Mouse (Mus musculus) cerebellum, adult 8-10 months (tissue): ENCODE data around the gene Iffo1.
"Not testable (repeated sequence)": the region's sequence is repeated elsewhere in the genome, so short reads cannot be mapped to it uniquely, and the experiment has no call there.

Experiments used
- DNase-seq: peaks from one replicate; pipeline ENCODE4 v3.0.0; 2022

The Iffo1 gene

DNA sequence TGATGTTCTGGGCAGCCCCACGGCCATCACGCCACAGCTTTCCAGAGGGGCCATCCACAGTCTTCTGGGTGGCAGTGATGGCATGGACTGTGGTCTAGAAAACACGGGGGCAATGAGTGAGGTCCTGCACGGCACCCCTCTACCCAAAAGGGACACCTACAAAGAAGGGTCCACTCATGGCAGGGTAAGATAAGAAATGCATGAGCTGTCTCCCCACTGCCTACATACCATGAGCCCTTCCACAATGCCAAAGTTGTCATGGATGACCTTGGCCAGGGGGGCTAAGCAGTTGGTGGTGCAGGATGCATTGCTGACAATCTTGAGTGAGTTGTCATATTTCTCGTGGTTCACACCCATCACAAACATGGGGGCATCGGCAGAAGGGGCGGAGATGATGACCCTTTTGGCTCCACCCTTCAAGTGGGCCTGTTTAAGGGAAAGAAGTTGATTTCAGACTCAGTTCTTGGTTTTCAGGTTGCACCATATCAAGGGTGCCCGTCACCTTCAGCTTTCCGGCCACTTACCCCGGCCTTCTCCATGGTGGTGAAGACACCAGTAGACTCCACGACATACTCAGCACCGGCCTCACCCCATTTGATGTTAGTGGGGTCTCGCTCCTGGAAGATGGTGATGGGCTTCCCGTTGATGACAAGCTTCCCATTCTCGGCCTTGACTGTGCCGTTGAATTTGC lies 17.7 kb downstream of the Iffo1 start:
- DNase-seq: not testable (repeated sequence)

DNA sequence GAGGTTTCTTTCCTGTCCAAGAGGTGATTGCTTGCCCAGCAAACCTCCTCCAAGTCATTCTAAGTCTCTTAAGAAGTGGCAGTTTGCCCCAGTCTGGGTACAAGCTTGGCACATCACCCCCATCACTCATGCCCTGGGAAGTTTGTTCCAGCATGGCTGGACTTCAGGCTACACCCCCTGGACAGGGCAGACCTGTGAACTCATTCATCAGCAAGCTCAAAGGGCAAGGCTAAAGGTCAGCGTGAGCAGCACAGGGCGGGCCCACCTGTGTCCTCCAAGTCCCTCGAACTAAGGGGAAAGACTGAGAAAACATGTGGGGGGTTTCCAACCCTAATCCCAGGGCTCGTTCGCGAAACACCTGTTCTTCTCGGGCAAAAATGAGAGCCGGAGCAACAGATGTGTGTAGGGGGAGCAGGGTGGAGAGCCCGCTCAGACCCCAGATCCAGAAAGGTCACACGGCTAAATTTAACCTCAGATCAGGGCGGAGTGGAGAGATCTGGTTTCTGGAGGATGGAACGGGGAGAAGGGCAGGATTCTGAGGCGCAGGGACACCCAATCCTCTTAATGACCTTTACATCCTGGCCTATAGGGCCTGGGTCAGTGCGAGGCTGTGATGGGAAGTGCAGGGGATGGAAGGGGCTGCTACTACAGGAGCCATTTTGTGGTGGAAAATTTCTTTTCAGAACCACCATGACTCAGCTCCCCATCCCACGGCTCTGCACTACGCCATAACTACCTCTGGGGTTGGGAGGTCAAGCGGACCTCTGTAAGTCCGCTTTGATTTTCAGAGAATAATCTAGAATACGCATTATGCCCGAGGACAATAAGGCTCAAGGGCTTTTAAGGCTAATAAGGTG lies 19.0 kb downstream of the Iffo1 start:
- no peak for DNase-seq

DNA sequence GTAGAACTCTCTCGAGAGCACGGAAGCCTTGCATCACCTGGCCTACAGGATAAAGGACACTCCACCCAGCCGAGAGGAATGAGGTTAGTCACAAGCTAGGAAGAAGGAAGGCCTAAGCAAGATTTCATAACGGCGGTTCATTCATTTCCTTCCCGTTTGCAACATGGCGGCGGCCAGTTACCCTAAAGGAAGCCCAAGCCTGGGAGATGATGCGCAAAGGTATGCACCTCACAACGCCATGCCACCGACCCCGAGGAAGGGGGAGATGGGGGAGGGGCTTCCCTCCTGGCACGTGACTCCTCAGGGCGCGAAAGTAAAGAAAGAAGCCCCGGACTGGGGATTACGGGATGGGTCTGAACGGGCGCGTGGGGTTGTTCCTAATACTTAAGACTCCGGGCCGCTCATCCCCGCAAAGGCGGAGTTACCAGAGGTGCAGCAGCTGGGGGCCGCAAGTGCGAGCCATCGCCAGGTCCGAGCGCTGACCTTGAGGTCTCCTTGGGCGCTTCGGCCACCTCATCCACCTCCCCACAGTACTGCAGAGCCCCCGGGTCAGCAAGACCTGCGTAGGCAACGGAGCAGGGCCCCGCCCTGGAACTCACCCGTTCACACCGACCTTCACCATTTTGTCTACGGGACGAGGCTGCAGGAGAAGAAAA lies 19.8 kb downstream of the Iffo1 start:
- DNase-seq: peak; percentile 67

DNA sequence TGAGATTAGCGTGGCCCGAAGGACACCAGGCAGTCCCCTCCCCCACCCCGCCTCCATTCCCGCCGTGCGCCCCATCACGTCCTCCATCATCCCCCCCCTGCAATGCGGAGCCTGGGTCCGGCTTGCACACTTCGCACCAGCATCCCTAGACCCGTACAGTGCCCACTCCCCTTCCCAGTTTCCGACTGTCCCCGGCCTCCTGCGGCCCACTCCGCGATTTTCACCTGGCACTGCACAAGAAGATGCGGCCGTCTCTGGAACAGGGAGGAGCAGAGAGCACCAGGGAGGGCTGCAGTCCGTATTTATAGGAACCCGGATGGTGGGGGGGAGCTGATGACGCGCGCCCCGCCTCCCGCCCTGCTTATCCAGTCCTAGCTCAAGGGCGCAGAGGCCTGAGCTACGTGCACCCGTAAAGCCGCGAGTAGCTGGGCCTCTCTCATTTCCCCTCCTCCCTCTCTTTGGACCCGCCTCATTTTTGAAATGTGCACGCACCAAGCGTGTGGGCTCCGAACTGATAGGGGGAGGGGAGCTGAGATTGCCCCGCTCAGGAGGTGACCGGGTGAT lies 20.4 kb downstream of the Iffo1 start:
- DNase-seq: peak; percentile 98

DNA sequence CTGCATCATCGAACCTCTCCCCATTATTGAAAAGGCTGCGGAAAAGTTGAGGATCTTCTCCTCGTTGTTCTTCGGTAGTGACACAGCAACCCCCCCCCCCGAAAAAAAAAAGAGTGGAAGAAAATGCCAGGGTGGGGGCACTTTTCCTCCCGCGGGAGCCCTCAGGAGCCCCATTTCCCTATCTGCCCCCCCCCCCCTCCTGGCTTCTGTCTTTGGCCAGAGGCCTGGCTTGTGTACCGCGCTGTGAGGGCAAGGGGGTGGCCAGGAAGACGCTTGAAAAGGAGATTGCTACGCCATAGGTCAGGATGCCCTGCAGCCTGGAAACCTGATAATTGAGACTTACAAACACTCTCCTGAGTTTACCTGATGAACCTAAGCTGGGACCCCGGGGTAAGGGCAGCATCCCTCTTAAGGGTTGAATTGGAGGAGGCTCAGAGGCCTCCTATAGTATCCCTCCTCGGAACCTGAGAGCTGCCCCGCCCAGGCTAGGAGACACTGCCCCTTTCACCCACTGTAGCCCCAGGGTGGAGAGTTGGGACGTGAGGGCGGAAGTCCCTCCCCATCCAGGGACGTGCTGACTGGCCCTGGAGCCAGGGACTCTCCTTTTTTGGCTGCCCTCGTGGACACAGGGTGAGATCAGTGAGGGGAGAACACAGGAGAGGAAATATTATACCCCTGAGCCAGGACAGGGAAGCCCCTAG lies 21.2 kb downstream of the Iffo1 start, which contains the start of gene Gapdh:
TSS of gene Gapdh (minus strand) at position 417 of the 701 bp plus-strand sequence.
- peak; percentile 83 for DNase-seq

DNA sequence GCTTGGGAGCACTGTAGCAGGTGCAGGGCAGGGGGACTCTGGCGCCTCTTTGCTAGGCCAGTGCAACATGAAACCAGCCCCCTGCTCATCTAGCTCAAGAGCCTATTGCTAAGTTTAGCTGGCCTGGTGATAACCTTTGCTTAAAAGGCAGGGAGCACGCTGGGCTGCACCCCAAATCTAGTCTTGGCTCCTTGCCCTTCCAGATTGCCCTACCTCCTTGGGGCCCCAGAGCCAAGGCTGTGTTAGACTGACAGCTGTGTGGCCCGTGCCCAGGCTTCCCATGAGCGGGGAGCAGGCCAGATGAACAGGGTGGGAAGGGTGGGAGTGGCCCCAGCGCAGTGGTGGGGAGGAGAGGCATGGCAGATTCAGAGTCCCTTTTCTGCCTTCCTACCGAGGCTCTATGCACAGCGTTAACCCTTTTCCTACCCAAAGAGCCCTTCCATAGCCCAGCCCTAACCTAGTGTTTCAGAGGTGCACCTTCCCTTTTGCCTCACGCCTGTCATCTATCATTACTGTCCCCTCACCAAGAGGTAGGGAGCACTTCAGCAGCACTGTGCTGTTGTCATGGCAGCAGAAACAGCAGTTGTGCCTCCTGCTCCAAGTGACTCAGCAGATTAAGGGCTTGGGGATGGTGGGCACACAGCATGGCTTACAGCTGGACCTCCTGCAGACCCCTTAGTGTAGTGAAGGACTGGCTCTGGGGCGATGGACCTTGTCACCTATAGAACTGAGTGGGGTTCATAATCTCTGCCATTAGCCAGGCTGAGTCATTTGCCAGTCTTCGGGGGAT lies 22.0 kb downstream of the Iffo1 start:
- DNase-seq: no peak

DNA sequence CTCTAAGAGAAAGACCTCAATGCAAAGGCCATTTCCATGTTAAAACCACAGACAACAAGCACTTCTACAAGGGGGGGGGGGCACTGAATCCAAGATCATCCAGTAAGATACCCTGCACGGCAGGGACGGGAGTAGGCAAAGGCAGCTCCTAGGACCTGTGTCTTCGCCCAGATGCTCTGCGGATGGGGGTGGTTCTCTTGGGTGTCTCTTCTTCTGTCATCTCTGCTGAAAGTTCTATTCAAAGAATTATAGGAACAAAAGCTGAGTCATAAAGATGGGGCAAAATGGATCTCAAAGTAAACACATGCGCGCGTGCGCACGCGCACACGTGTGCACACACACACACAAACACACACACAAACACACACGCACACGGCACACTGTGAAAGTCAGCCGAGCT lies 23.0 kb downstream of the Iffo1 start:
- no peak for DNase-seq

DNA sequence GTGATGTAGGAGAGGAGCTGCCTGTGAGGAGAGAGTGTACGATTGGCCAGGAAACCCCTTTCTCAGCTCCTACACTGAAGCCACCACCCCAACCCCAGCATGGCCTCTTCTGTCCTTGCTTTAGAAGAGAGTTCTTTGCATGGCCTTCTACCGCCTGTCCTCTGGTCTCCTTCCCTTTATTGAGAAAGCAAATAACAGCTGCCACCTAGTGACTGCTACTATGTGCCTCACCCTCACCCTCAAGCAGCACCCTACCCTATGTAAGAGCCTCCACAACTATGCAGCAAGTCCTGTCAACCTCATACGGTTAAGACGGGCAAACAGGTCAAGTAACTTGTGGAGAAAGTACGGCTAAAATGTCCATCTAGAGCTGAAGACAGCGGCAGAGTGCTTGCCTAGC lies 25.2 kb downstream of the Iffo1 start:
- DNase-seq: no peak

DNA sequence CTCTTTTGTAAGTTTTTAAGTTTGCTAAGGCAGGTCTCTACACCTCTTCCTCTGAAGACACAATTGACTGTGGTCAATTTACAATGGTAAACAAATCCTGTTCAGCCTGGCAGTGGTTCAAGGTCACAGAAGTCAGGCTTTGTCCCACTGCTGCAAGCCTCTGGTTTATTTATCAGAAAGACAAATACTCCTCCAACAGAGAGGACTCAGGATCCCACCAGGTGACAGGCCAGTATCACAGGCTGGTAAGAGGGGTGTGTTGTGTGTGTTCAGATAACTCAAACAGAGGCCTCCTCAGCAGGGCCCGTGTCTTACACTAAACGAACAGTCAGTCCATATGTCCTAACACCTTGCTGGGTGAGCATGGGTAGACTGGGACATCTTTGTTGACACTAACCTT lies 27.4 kb downstream of the Iffo1 start:
- no peak for DNase-seq

DNA sequence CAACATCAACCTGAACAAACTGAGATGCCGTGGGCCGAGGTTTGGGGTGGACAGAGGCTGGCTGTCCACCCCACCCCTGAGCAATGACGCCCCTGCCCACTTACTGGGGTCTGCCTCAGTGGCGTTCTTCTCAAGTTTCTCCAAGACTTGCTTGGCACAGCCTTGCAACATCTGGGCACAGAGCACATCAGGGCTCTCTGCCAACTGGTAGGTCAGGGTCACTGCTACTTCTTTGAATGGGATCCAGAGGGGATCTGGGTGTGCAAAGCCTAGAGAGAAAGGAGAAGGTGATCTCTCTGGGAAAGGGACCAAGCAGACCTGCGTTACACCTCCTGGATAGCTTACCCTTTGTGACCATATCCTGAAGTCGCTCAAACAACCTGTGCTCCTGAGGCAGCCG lies 28.2 kb downstream of the Iffo1 start:
- DNase-seq: no peak

DNA sequence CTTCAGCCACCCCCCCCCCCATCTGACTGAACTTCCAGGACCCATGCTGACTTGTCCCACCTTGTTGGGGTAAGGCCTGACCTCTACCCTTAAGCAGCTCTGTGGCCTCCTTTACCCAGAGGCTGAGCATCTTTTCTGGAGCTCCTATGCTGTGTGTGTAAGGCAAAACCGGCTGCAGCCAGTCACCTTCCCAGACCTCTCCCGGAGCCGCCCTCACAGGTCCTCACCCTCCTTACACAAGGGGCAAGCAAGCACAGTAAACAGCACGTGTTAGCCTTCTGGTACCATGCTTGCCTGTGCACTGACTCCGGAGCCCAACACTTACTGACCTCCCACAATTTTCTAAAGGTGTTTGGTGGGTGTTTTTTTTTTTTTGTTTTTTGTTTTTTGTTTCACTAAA lies 30.4 kb downstream of the Iffo1 start:
- no peak for DNase-seq

DNA sequence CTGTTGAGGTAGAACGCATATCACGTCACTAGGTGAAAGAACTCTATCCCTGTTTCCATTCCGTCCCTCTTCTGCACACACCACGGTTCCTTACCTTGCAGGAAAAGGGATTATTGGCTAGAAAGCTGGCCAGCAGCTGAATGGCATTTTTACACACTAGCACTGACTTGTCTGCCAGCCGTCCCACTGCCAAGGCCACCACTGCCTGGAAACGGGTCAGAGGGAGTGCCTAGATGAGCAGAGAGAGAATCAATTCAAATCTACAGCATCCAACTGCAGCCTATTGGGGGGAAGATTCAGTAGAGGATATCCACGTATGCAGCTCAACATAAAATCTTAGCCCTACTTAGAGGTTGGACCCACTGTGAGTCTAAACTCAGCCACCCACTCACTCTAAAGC lies 34.6 kb downstream of the Iffo1 start:
- DNase-seq: no peak

DNA sequence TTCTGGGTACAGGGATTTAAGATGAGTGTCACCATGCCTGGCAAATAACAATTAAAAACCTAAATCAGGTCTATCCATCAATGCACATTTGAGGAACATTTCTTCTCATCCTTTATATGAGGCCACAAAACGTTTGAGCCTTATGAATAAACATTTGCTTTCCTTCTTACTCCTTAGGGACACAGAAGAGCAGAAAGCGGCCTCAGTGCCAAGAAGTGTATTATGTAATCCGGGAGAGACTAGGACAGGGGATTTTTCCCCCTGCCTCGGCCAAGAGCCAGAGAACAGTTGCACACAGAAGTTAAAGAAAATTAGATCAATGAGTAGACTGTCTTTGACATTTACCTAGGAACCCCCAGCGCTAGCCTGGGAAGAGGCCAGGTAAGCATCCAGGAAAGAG lies 37.1 kb downstream of the Iffo1 start:
- no peak for DNase-seq

DNA sequence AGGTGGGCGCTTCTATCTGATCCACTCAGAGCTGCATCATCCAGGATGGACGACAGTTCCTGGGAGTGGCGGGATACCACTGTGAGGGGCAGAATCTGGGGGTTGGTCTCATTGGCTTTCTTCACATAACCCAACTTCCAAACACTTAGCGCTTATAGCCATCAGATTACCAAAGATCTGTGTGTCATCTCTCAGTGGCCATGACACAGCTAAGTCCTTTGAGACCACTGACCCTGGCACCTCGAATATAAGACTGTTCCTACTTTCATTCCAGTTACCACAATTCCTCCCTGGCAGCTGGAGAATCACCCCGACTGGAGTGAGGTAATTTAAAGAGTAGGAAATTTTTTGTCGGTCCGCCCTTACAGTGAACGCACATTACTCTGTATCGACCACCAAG lies 41.2 kb downstream of the Iffo1 start:
- no peak for DNase-seq

DNA sequence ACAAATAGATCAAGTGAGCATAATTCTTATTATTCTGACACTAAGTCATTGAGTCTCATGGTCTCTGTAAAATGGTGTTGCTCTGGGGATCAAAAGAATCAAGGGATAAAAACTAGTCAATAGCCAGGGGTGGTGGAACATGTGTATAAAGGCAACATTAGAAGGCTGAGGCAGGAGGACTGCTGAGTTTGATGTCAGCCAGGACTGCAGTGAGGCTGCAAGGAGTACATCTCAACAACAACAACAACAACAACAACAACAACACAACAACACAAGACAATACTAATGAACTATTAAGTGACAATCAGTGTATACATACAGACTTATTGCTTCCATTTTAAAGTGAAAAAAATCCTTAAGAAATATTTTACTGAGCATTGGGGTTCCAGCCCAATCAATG lies 45.8 kb downstream of the Iffo1 start:
- DNase-seq: no peak

DNA sequence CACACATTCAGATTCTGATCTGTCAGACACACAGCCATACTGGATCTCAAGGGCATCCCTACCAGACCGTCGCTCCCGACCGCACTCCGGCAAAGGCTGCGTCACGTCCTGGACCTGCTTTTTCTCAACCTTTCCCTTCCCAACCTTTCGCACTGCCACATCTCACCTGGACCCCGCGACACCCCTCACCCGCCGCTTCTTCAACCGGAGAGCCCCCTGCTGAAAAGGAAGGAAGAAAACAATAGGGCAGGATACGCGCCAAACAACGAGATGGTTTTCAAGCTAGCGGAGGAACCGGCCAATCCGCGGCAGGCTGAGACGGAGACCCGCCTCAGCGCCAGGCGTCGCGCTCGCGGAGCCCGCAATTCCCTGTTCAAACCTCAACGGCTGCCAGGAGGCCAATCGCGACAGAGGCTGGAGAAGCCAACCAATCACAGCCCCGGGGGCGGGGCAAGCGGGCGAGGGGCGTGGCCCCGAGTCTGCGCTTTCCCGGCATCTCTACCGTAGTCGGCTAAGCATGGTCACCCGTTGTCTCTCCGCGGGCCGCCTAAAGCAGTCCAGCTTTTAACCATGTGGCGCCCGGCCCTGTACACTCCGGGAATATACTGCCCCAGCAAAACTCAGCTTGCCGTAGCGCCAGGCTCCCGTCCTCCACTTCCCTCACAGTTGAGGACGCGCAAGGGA lies 46.4 kb downstream of the Iffo1 start, which contains the start of the genes Ncapd2 and Mrpl51:
TSS of gene Ncapd2 (minus strand) at position 370 of the 684 bp plus-strand sequence.
TSS of gene Mrpl51 (plus strand) at position 470 of the 684 bp plus-strand sequence.
- peak; percentile 96 for DNase-seq

DNA sequence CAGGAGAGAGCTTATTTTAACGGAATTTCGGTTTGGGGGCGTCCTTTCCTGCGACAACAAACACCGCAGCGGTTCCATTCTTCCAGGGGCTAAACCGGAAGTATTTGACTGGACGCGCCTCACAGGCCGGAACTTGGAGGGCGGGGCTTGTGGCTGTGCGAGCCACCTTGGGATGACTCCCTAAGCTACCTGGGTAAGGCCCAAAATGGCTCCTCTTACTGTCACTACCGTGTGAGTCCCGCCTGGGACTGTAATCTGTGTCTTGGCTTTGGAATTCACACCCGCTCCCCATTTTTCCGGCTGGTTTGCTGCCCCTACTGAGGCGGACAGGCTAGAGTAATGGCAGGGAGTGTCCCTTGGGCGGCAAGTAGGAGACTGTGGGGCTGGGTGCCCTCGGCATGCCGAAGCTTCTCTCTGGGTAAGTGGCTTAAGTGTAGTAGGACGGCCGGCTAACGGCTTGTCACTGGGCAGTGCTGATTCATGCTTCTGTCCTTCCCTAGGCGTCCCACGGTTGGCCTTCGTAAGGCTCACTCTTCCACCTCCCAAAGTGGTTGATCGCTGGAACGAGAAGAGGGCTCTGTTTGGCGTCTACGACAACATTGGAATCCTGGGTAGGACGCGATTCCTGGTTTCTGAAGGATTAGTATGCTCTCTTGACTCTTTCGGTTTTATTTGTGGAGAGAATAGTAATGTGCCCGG lies 47.1 kb downstream of the Iffo1 start:
- DNase-seq: peak; percentile 89

DNA sequence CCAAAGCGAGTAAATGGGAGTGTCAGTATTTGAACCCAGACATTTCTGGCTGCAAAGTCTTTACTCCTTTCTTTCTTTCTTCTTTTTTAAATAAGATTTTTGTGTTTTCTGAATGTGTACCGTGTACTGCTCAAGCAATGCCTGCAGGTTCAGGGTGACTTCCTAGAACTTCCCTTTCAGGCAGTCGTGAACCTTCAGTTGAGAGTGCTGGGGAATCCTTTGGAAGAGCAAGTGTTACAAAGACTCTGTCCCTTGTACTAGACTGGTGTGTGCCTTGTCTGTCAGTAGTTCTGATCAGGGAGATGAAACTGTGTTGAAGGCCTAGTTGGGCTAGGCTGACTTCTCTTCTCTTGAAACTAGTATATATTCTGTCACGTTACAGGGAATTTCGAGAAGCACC lies 47.8 kb downstream of the Iffo1 start:
- no peak for DNase-seq

DNA sequence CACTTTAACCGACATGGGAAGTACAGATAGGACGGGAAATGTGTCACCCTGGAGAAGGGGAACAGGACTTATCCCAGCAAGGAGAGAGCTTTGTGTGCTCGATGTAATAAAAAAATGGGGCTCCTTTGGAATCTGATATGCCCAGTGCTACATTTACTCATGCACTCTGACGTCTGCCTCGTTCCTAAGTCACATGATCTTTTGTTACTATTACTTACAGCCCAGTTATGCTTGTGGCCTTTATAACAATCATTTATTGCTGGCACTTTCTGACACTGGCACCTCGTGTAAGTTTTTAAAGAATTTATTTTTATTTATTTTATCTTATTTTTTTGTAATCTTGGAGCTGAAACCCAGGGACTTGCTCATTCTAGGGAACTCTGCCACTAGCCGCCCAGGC lies 48.3 kb downstream of the Iffo1 start:
- no peak for DNase-seq

DNA sequence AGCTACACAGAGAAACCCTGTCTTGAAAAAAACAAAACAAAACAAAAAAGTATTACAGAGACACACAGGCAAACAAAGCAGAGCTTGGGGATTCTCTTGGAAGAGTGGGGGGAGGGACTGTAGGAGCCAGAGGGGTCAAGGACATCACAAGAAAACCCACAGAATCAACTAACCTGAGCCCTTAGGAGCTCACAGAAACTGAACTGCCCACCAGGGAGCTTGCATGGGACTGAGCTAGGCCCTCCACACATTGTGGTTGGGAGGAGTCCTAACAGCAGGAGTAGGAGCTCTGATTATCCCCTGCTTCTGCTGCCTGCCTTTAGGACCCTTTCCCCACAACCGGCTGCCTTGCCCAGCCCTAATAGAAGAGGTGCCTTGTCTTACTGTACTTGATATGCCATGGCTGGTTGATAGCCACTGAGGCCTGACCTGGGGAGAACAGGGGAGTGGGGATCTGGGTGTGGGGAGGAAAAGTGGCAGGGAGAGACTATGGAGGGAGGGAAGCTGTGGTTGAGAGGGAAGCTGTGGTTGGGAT lies 50.6 kb downstream of the Iffo1 start:
- no peak for DNase-seq
